Mouse (Mus musculus) kidney, adult 2 months (tissue): ENCODE data around the gene Nat10. TPM values are rescaled to one million over a fixed set of nuclear protein-coding genes. Genes with fewer than 3 reads are reported as not detected.
A peak's percentile ranks its signal among the peaks of the same experiment; 100 is the strongest.

Source experiments
- DNase-seq: peaks from one replicate; pipeline ENCODE4 v3.0.0; 2021
- H3K27ac ChIP-seq: fragments of 200-500 bp; 2 replicates; pipeline ENCODE4 v1.5.1; 2012; ENCODE audit warnings: low read depth, low read length, control low read depth, inconsistent platforms; ENCODE audit not compliant: insufficient read depth
- H3K27me3 ChIP-seq: fragments of 200-500 bp; replicated peaks from 2 replicates; pipeline ENCODE4 v1.6.1; 2012; ENCODE audit warnings: mild to moderate bottlenecking, moderate library complexity, low read length, inconsistent platforms; ENCODE audit not compliant: control insufficient read depth, insufficient read depth
- H3K36me3 ChIP-seq: fragments of 200-500 bp; 2 replicates; pipeline ENCODE4 v1.6.1; 2012; ENCODE audit warnings: mild to moderate bottlenecking, moderate library complexity, low read length, inconsistent platforms; ENCODE audit not compliant: control insufficient read depth, insufficient read depth
- H3K4me1 ChIP-seq: fragments of 200-500 bp; 2 replicates; pipeline ENCODE4 v1.6.1; 2011; ENCODE audit warnings: low read length; ENCODE audit not compliant: control insufficient read depth, insufficient read depth
- H3K4me3 ChIP-seq: fragments of 200-500 bp; 2 replicates; pipeline ENCODE4 v1.5.1; 2011; ENCODE audit warnings: mild to moderate bottlenecking, low read depth, low read length, control low read depth; ENCODE audit not compliant: insufficient read depth
- CTCF ChIP-seq: fragments of 200-500 bp; conservative IDR thresholded peaks from 2 replicates; pipeline ENCODE4 v1.5.1; 2011; ENCODE audit warnings: low read depth, mild to moderate bottlenecking, control low read depth, low read length, moderate library complexity, mixed read lengths; ENCODE audit not compliant: insufficient read depth, insufficient read length
- POLR2A ChIP-seq: fragments of 200-500 bp; IDR thresholded peaks from one replicate; pipeline ENCODE4 v1.6.1; 2011; ENCODE audit warnings: low read depth, low read length, control low read depth
- WGBS: fragments of 180-500 bp; shearing (Covaris S2); methylation state at CpG from one replicate; pipeline ENCODE4 v1.1.7; 2018; 5-methylcytosine and 5-hydroxymethylcytosine counted together
- polyA plus RNA-seq: library from polyadenylated mRNA; depleted of rRNA; stranded (reverse); fragments of >200 nt; gene quantifications from 2 replicates; pipeline ENCODE4 v1.2.3, GENCODE M21; 2012

Gene Nat10
- polyA plus RNA-seq, 1 experiment = 23.8 TPM

DNA sequence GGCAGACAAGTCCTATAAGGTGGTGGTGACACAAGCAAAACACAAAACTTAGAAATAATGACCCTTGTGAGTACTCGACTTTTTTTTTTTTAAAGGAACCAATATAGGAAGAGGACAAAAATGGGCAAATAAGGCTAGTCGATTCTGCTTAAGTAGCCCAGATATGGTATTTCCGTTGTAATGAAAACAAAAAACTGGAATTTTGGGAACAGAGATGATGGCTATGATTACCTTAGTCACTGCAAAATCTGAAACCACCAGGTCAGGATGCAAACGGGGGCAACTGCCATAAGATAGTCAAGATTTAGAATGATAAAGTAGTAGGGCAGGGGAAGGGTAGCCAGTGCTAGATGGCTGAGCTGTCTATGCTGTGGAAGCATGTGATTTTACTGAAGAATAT is 923 bp upstream of the Nat10 start:
- no peaks in the 10 kb centered on the region for H3K27me3 ChIP-seq
- H3K4me1 ChIP-seq = 0 out of 2 replicates have a peak, but pooled peaks cover 2% of the 10 kb centered on the region
- WGBS = 37% methylated on average over 4 of the region's 4 CpGs
- TF ChIP-seq POLR2A = no peak
- TF ChIP-seq CTCF = no peak
- no peak overlapping the region for H3K27ac ChIP-seq
- H3K4me3 ChIP-seq = no peak overlapping the region
- no peak for DNase-seq
- H3K36me3 ChIP-seq = peaks cover 7% of the 10 kb centered on the region

DNA sequence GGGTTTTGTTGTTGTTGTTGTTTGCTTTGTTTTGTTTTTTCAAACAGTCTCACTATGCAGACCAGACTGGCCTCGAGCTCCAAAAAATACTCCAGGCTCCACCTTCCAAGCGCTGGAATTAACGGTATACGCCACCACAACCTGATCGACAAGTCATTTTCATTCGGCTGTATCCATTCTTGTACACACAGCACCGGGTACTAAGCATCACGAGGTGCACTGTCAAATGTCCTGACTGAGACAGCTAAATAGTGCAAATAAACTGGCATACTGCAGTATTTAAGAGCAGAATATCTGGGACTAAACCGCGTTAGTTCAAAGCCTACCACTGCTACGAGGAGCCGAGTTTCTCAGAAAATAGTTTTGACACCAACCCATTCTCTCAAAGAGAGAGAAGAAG is 649 bp downstream of the Nat10 start:
- H3K4me3 ChIP-seq = peak overlapping the region; percentile 81
- no peak overlapping the region for H3K27ac ChIP-seq
- no peak for DNase-seq
- TF ChIP-seq CTCF (no peak), POLR2A (no peak)
- 0 out of 2 replicates have a peak, but pooled peaks cover 2% of the 10 kb centered on the region for H3K4me1 ChIP-seq
- H3K27me3 ChIP-seq = no peaks in the 10 kb centered on the region
- no peaks in the 10 kb centered on the region; the same call in 1 of the 2 replicates for H3K36me3 ChIP-seq
- WGBS = 0% methylated on average over 12 of the region's 12 CpGs

DNA sequence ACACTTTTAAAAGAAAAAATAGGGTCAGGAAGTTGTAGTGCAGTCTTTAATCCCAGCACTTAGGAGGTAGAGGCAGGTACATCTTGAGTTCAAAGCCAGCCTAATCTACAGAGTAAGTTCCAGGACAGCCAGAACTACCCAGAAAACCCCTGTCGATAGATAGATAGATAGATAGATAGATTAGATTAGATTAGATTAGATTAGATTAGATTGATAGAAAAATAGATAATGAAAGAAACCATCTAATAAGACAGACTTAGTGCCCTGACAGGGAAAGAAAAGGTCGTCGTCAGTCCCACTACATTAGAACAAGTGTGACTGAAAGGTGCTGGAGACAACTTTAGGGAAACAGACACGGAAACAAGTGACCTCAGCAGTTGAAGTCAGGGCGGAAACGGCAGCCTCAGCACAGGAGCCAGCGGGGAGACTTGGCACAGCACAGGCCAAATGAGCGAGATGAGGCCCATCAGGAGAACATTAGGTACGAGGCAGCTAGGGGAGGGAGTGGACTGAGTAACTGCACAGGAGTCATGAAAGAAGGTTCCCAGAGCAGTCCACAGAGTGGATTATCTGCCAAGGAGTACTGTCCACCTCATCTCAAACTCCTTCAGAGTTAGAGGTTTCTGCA is 5.5 kb downstream of the Nat10 start:
- H3K27ac ChIP-seq = no peak overlapping the region
- no peaks in the 10 kb centered on the region for H3K4me1 ChIP-seq
- 85% methylated on average over 9 of the region's 9 CpGs for WGBS
- peaks cover 3% of the 10 kb centered on the region for H3K36me3 ChIP-seq
- no peak overlapping the region for H3K4me3 ChIP-seq
- H3K27me3 ChIP-seq = no peaks in the 10 kb centered on the region
- DNase-seq = no peak
- TF ChIP-seq CTCF (no peak), POLR2A (no peak)

DNA sequence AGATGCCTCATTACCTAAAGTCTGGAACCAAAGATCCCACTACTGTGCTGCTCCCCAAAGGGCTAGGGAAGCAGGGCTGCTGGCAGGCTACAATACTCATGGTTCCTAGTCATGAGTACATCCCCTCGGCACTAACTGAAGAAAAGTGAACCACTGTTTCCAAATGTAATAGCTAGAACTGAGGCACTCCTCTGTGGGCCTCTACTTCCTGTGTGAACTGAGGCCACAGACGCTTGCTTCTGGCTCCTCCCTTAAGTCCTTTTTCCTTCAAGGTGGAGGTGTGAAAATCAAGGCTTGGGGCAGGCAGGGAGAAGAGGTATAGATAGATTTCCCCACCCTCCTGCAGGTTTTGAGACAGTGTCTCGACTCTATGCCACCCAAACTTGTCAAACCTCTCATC is 6.5 kb downstream of the Nat10 start:
- DNase-seq = no peak
- no peak for TF ChIP-seq POLR2A
- no peak for TF ChIP-seq CTCF
- Histone ChIP-seq H3K27ac (no peak overlapping the region), H3K4me3 (no peak overlapping the region), H3K27me3 (no peaks in the 10 kb centered on the region), H3K36me3 (peaks cover 3% of the 10 kb centered on the region), H3K4me1 (no peaks in the 10 kb centered on the region)
- WGBS = 74% methylated on average over 3 of the region's 3 CpGs

DNA sequence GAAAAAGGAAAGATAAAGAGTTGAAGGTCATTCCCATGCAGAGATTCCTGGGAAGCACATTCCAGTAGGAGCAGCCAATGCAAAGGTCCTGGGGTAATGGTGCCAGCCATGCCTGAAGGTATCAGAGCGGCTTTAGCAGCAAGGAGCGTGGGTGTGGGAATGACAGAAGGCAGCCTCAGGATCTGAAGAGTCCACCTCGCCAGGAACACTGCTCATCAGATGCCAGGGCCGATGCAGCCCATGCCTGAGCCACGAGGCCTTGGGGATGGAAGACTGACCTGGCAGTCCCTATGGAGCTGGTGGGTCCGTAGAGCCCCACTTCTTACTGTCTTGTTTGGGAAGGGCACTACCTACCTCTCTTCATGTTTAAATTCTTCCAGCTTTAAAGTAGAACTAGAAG is 9.3 kb downstream of the Nat10 start:
- no peak for DNase-seq
- Histone ChIP-seq H3K36me3 (peaks cover 3% of the 10 kb centered on the region), H3K27me3 (no peaks in the 10 kb centered on the region), H3K27ac (no peak overlapping the region), H3K4me3 (no peak overlapping the region), H3K4me1 (no peaks in the 10 kb centered on the region)
- TF ChIP-seq POLR2A = no peak
- no peak for TF ChIP-seq CTCF
- 98% methylated on average over 6 of the region's 6 CpGs for WGBS

DNA sequence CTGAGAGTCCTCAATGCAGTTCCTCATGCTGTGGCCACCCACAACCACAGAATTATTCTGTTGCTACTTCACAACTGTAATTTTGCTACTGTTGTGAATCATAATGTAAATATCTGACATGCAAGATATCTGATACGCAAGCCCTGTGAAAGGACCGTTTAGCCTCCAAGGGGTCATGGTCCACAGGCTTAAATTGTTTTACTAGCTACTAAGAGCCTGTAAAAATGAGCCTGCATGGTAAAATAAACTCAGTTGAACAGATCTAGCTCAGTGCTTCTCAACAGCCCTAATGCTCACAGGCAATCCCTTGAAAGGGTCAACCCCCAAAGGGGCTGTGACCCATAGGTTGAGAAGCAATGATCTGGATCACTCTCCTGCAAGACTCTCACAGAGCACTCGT is 12.0 kb downstream of the Nat10 start:
- TF ChIP-seq CTCF (no peak), POLR2A (no peak)
- no peak overlapping the region for H3K27ac ChIP-seq
- WGBS = 75% methylated on average over 3 of the region's 3 CpGs
- H3K4me1 ChIP-seq = no peaks in the 10 kb centered on the region
- no peak for DNase-seq
- H3K36me3 ChIP-seq = peaks cover 3% of the 10 kb centered on the region
- H3K27me3 ChIP-seq = no peaks in the 10 kb centered on the region
- no peak overlapping the region for H3K4me3 ChIP-seq

DNA sequence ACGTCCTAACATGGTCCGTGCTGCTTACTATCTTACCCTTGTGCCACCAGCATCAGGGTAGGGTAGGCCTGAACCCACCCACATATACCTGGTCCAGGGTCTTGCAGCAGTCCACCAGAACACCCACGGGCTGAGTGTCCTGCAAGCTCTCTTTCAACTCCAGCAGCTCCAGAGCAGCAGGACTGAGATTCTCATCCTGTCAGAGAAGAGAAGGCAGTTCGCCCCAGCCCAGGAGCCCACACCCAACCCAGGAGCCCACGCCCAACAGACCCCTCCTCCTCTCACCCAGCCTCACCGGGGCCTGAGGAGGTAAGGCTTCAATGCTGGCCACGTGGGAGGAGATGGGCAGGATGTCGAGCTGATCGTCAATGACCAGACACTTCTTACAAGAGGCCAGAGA is 13.2 kb downstream of the Nat10 start:
- Histone ChIP-seq H3K27me3 (no peaks in the 10 kb centered on the region), H3K4me1 (no peaks in the 10 kb centered on the region), H3K27ac (no peak overlapping the region), H3K36me3 (no peaks in the 10 kb centered on the region; the same call in 1 of the 2 replicates), H3K4me3 (no peak overlapping the region)
- no peak for DNase-seq
- WGBS = 78% methylated on average over 9 of the region's 9 CpGs
- no peak for TF ChIP-seq CTCF
- TF ChIP-seq POLR2A = no peak

DNA sequence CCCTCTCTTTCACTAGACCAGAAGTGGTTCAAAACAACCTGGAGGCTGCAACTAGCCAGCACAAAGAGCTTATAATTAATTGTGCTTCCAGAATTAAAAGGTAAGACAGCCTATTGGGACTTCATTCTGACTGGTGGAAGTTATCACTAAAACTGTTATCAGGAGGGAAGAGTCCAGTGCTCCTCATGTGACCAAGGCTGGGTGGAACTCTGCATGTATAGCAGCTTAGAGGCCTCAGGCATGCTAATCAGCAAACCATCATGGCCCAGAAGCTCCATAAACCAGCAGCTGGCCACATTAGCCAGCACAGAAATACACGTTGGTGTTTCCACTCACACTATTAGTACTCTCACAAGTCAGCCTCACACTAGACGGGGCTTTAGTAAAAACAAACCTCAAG is 14.3 kb downstream of the Nat10 start:
- TF ChIP-seq POLR2A (no peak), CTCF (no peak)
- Histone ChIP-seq H3K27me3 (no peaks in the 10 kb centered on the region), H3K27ac (no peak overlapping the region), H3K36me3 (no peaks in the 10 kb centered on the region; the same call in 1 of the 2 replicates), H3K4me1 (no peaks in the 10 kb centered on the region), H3K4me3 (no peak overlapping the region)
- DNase-seq = no peak
- 88% methylated on average over 2 of the region's 2 CpGs for WGBS
